Mouse (Mus musculus) limb, embryonic 15.5 days (tissue): ENCODE measurements at regions not wholly inside any gene's neighbourhood (a gene's known extent, or its start where the extent isn't known, plus 50 kb on each side); places are given as distances from the start of the nearest gene placed in this dataset.
A peak's percentile ranks its signal among the peaks of the same experiment; 100 is the strongest.

Experiments
- ATAC-seq: fragments of 200-750 bp; cut with Nextera tagmentation; 2 replicates; pipeline ENCODE4 v1.8.0; 2017; ENCODE audit warnings: low read depth, moderate TSS enrichment; ENCODE audit not compliant: insufficient number of reproducible peaks, low FRiP score, low TSS enrichment
- H3K27ac ChIP-seq: fragments of 300-500 bp; sonication (generic); 2 replicates; pipeline ENCODE4 v1.5.1; 2015; ENCODE audit warnings: moderate library complexity, mild to moderate bottlenecking, inconsistent platforms
- H3K27me3 ChIP-seq: fragments of 300-500 bp; sonication (generic); 2 replicates; pipeline ENCODE4 v1.6.1; 2015; ENCODE audit warnings: inconsistent platforms
- H3K36me3 ChIP-seq: fragments of 300-500 bp; sonication (generic); 2 replicates; pipeline ENCODE4 v1.6.1; 2015; ENCODE audit warnings: inconsistent platforms
- H3K4me1 ChIP-seq: fragments of 300-500 bp; sonication (generic); 2 replicates; pipeline ENCODE4 v1.6.1; 2015; ENCODE audit warnings: inconsistent platforms
- H3K4me2 ChIP-seq: fragments of 300-500 bp; sonication (generic); 2 replicates; pipeline ENCODE4 v1.6.1; 2015; ENCODE audit warnings: mild to moderate bottlenecking, inconsistent platforms
- H3K4me3 ChIP-seq: fragments of 300-500 bp; sonication (generic); 2 replicates; pipeline ENCODE4 v1.5.1; 2015; ENCODE audit warnings: mild to moderate bottlenecking, inconsistent platforms
- H3K9ac ChIP-seq: fragments of 300-500 bp; sonication (generic); 2 replicates; pipeline ENCODE4 v1.6.1; 2015; ENCODE audit warnings: inconsistent platforms
- H3K9me3 ChIP-seq: fragments of 300-500 bp; sonication (generic); 2 replicates; pipeline ENCODE4 v1.6.1; 2016; ENCODE audit warnings: inconsistent platforms
- WGBS: fragments of 180-500 bp; shearing (Covaris S2); methylation state at CpG from one replicate; pipeline ENCODE4 v1.1.7; 2015; 5-methylcytosine and 5-hydroxymethylcytosine counted together

DNA sequence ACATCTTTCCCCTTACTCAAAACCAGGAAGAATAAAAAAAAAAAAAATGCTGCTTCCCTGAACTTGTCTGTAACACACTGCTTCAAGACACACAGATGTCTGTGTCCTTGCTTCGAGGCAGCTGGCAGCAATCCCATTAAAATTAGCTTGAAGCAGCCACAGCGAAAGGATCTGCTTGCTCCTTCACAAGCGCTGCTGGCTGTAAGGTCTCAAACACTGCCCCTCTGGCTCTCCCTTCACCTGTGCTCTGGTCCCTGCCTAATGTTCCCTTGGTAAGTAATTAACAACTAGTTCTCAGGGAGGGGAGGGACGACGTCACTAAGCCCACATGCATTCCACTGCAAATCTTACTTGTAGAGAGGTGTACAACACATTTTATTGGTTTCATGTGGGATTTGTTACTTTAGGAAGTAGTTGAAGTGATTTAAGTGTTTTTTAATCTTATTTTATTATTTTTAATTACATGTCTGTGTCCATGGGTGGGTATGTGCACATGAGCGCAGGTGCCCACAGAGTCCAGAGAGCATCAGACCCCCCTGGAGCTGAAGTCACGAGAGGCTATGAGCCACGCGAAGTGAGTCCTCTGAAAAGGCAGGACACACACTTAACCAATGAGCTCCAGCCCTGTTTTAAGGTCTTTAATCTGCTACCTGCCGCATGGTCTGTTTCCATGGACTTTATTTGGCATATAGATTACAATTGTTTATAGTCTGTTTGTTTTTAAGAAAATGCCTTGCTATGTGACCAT, 61.1 kb upstream of the Cers6 start:
- Histone ChIP-seq H3K4me1 (peaks cover 9% of the 10 kb centered on the region; the same call in 1 of the 2 replicates), H3K4me3 (no peak overlapping the region), H3K4me2 (0 out of 2 replicates have a peak overlapping the region, but pooled peaks have one; percentile 5), H3K9me3 (no peaks in the 10 kb centered on the region), H3K36me3 (no peaks in the 10 kb centered on the region), H3K9ac (no peak overlapping the region), H3K27me3 (no peaks in the 10 kb centered on the region), H3K27ac (no peak overlapping the region)
- 21% methylated on average over 10 of the region's 10 CpGs for WGBS
- ATAC-seq: no peak

DNA sequence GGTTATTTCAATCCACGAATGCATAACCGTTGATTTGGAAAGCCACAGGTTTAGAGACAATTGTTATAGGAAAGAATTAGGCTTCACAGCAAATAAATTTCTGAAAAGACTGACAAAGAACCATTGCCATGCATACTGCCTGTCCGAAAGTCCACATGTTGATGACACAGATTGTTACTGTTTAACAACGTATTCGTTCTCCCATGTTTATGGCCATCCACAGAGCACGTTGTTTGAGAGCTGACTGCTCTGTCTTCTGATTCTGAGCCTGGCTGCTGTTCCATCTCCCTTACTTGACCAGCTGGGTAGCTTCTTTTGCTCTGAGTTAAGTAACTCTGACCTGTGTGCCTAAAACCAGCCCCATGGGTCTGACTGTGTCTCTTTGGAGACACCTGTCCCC, 57.1 kb upstream of the Cers6 start:
- no peaks in the 10 kb centered on the region for H3K9me3 ChIP-seq
- H3K4me1 ChIP-seq: peaks cover 17% of the 10 kb centered on the region
- ATAC-seq: no peak
- H3K9ac ChIP-seq: no peak overlapping the region
- 83% methylated on average over 6 of the region's 6 CpGs for WGBS
- no peak overlapping the region for H3K4me2 ChIP-seq
- H3K4me3 ChIP-seq: no peak overlapping the region
- no peak overlapping the region for H3K27ac ChIP-seq
- H3K27me3 ChIP-seq: no peaks in the 10 kb centered on the region
- H3K36me3 ChIP-seq: no peaks in the 10 kb centered on the region

DNA sequence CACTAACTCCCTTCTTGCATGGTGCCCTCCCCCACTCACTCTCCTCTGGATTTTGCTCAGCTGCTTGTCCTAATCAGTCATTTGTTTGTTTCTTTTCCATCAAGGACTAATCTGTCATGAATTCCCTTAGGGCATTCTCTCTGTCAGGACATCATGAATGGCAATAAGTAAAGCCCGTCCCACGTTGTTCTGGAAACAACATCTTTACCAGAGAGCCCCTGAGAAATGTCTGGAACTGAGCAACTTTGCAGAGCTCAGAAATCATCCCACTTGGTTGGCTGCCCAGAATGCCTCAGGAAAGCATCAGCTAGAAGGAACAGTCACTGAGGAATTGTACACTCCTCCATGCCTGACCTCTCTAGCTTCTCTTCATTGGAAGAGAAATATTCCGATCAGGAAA, 55.4 kb upstream of the Cers6 start:
- Histone ChIP-seq H3K4me1 (peaks cover 10% of the 10 kb centered on the region), H3K4me3 (no peak overlapping the region), H3K27me3 (no peaks in the 10 kb centered on the region), H3K4me2 (no peak overlapping the region), H3K36me3 (no peaks in the 10 kb centered on the region), H3K27ac (peak overlapping the region; percentile 52), H3K9ac (no peak overlapping the region), H3K9me3 (no peaks in the 10 kb centered on the region)
- WGBS: 24% methylated on average over 3 of the region's 3 CpGs
- peak; percentile 71; the same call in 1 of the 2 replicates for ATAC-seq

DNA sequence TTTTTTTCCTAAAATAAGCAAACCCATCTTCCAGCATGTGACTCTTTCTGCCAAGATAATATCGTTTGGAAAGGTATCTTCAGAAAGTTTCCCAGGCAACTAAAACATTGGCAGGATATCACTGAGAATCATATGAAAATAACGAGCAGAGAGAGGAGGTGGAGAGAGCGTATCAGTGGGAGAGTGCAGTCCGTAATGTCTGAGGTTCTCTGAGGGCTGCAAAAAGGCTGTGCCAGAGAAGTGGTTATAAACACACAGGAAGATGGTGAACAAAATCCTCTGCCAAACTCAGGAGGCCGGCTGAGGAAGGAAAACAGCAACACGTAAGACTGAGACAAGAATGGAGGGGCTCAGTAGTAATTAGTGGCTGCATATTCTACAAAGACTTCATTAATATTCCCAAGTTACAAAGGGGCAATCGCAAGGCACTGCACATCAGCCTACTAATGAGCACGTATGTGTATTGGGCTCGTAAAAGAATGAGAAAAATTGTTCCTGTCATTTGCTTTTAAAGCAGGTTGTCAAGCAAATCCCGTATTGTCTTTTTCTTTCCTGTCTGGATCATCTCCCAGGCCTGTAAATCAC, 54.8 kb upstream of the Cers6 start:
- peak overlapping the region; percentile 65 for H3K27ac ChIP-seq
- H3K9ac ChIP-seq: no peak overlapping the region
- peak; percentile 65; the same call in 1 of the 2 replicates for ATAC-seq
- H3K9me3 ChIP-seq: no peaks in the 10 kb centered on the region
- WGBS: 31% methylated on average over 10 of the region's 10 CpGs
- H3K27me3 ChIP-seq: no peaks in the 10 kb centered on the region
- no peaks in the 10 kb centered on the region for H3K36me3 ChIP-seq
- no peak overlapping the region for H3K4me3 ChIP-seq
- peaks cover 10% of the 10 kb centered on the region for H3K4me1 ChIP-seq
- 0 out of 2 replicates have a peak overlapping the region, but pooled peaks have one; percentile 7 for H3K4me2 ChIP-seq
